Mouse (Mus musculus): ENCODE measurements around the gene Hpcal1. TPM values are rescaled to one million over a fixed set of nuclear protein-coding genes. Genes with fewer than 3 reads are reported as not detected.
"Not testable (repeated sequence)": the region's sequence is repeated elsewhere in the genome, so short reads cannot be mapped to it uniquely, and the experiment has no call there.

The Hpcal1 gene
- polyA plus RNA-seq, 1 experiment from 2014 or later: 57.6 TPM

DNA sequence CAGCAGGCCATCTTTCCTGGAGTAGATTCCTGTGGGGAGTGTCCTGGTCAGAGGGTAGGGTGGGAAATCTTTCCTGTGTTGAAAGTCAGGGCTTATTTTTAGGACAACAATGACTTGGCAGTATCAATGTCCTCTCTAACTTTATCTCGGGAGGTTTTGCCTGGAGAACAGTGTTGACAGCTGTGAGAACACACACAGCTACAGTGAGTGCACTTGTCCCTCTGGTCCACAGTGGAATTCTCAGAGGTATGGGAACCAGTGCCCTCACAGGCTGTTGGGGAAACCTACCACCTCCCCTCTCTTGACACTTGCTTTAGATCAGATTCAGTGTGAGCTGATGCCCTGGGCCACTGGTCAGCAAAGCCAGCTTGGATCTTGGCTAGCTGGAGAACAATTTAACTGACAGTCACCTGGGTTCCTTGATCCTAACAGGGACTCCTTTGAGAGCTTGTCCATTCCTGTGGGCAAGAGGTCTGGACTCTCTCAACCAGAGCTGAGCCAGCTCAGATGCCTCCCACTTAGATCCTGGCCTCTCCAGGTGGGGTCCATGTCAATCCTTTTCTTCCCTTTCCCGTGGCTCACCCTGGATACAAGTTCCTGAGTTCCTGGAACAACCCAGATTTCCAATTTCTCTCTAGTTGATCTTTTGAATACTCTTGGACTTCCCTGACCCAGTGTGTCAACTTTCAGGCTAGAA, 79.0 kb downstream of the Hpcal1 start:
- Histone ChIP-seq H3K27me3 (no peaks in the 10 kb centered on the region), H3K4me1 (peaks cover 18% of the 10 kb centered on the region), H3K9ac (no peak overlapping the region), H3K4me3 (no peak overlapping the region), H3K9me3 (no peaks in the 10 kb centered on the region), H3K4me2 (no peak overlapping the region), H3K36me3 (no peaks in the 10 kb centered on the region), H3K27ac (no peak overlapping the region)
- no peak for ATAC-seq (ENCODE audit: insufficient number of reproducible peaks, insufficient read depth, low FRiP score, low TSS enrichment, low read depth)
- 54% methylated on average over 2 of the region's 2 CpGs for WGBS

DNA sequence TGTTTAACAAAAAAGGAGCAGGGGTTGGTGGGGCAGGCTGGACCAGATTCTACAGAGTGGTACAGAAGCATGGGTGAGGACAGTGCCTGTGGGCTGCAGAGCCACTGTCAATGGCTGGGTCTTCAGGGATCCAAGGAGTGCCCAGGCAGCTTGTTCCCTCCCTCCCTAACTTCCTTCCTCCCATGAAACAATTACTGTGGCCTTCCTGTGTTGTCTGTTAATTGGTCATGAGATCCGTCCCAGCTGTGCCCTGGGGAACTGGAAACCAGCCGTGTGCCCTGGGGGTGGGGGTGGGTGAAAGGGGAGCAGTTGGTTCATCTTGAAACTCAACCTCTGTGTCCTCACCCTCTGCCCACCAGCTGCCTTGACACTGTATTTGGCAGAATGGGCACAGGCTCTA, 79.9 kb downstream of the Hpcal1 start:
- Histone ChIP-seq H3K4me3 (no peak overlapping the region), H3K27ac (no peak overlapping the region), H3K9ac (no peak overlapping the region), H3K4me1 (peaks cover 11% of the 10 kb centered on the region), H3K4me2 (no peak overlapping the region), H3K9me3 (no peaks in the 10 kb centered on the region), H3K36me3 (no peaks in the 10 kb centered on the region), H3K27me3 (no peaks in the 10 kb centered on the region)
- no peak for ATAC-seq (ENCODE audit: insufficient number of reproducible peaks, insufficient read depth, low FRiP score, low TSS enrichment, low read depth)
- 15% methylated on average over 2 of the region's 2 CpGs for WGBS

DNA sequence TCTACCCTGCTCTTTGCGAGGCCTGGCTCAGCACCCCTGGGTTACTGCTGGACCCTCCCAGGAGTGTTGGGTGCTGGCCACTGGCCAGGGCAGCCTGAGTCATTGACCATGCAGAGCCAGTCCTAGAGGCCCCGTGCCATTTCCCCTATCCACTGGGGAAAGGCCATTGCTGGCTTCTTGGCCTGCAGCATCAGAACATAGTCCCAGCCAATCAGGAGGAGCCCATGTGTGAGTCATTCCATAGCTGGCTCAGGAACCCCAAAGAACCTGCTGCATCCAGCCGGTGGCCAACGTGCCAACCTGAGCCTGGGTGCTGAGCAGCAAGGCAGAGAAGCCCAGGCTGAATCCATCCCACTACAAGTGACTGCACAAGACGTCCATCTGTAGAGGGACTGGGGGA, 83.1 kb downstream of the Hpcal1 start:
- peaks cover 11% of the 10 kb centered on the region; the same call in 1 of the 2 replicates for H3K4me1 ChIP-seq
- not testable (repeated sequence) for H3K27ac ChIP-seq; H3K9me3 ChIP-seq; H3K4me3 ChIP-seq; H3K36me3 ChIP-seq; H3K9ac ChIP-seq; ATAC-seq (ENCODE audit: insufficient number of reproducible peaks, insufficient read depth, low FRiP score, low TSS enrichment, low read depth); H3K4me2 ChIP-seq; H3K27me3 ChIP-seq
- WGBS: 82% methylated on average over 5 of the region's 5 CpGs

DNA sequence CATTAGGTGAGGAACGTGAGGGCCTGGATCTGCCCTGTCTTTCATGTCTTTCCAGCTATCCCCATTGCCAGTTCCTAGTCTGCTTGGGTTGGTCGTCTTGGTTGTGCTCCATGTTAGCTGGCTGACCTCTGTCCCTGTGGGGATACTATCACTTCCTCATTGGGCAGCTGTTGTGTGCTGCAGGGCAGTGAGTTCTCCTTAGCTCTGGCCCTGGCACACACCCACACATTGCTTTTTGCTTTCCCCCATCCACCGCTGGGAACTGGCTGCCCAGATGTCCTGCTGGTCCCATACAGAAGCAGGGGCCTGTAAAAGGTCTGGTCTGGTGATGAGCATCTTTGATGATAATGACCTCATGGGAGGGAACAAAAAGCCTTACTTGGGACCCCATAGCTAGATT, 84.2 kb downstream of the Hpcal1 start:
- not testable (repeated sequence) for H3K4me3 ChIP-seq; H3K27ac ChIP-seq; H3K9me3 ChIP-seq; H3K4me2 ChIP-seq; H3K36me3 ChIP-seq; H3K4me1 ChIP-seq; H3K27me3 ChIP-seq; ATAC-seq (ENCODE audit: insufficient number of reproducible peaks, insufficient read depth, low FRiP score, low TSS enrichment, low read depth); H3K9ac ChIP-seq
- WGBS: 70% methylated on average over 3 of the region's 3 CpGs

DNA sequence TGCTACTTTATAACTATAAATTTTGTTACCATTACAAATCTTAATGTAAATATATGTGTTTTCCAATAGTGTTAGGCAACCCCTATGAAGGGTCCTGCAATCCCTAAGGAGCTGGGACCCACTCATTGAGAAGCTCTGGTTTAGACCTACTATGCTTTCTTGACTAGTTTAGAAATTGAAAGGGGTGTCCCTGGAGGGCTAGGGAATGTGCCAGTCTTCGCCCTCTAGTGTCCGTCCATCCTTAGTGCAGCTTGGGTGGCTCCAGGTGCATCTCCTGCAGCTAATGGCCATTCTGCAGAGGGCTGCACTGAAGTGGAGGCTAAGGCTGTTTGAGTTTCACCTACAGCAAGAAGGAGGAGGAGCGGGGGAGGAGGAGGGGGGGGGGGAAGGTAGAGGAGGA, 87.7 kb downstream of the Hpcal1 start:
- H3K27ac ChIP-seq: no peak overlapping the region
- H3K4me3 ChIP-seq: no peak overlapping the region
- no peaks in the 10 kb centered on the region for H3K36me3 ChIP-seq
- H3K9ac ChIP-seq: no peak overlapping the region
- H3K9me3 ChIP-seq: no peaks in the 10 kb centered on the region
- no peak for ATAC-seq (ENCODE audit: insufficient number of reproducible peaks, insufficient read depth, low FRiP score, low TSS enrichment, low read depth)
- H3K4me1 ChIP-seq: 0 out of 2 replicates have a peak, but pooled peaks cover 2% of the 10 kb centered on the region
- no peak overlapping the region for H3K4me2 ChIP-seq
- WGBS: 14% methylated on average over 3 of the region's 3 CpGs
- H3K27me3 ChIP-seq: no peaks in the 10 kb centered on the region

DNA sequence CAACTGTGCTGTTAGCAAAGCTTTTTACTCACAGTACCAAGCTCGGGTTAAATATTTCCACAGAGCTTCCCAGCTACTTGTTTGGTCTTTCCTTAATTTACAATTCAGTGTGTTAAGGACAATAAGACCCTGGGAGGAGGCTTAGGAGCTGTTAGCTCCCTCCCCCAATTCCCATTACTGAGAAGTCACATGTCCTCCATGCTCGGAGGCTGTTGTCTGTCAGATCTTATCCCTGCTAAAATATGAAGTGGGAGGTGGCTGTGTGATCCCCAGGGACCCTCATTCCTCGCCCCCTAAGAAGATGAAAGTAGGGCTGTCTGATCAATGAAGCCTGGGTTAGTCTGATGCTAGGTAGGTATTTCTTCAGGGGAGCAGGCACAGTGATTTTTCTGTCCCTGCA, 88.4 kb downstream of the Hpcal1 start:
- no peak for ATAC-seq (ENCODE audit: insufficient number of reproducible peaks, insufficient read depth, low FRiP score, low TSS enrichment, low read depth)
- H3K27ac ChIP-seq: no peak overlapping the region
- WGBS: 26% methylated on average over 3 of the region's 3 CpGs

DNA sequence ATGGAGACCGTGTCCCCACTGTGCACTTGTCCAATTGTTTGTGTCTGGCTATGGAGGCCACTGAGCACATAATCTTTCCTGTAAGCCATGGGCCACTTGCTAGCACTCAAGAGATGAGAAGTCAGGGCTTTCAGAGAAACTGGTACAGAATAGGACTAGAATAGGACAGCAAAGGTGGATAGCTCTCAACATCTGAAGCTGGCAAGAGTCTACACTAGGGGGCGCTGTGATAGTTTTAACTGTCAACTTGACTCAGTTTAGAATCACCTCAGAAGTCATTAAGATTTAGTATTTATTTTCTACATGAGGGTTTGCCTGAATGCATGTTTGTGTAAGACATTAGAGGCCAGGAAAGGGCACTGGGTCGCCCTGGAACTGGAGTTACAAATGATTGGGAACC, 98.8 kb downstream of the Hpcal1 start:
- H3K4me3 ChIP-seq: no peak overlapping the region
- no peaks in the 10 kb centered on the region for H3K9me3 ChIP-seq
- 56% methylated on average over 3 of the region's 3 CpGs for WGBS
- H3K9ac ChIP-seq: no peak overlapping the region
- H3K4me1 ChIP-seq: no peaks in the 10 kb centered on the region
- no peak for ATAC-seq (ENCODE audit: insufficient number of reproducible peaks, insufficient read depth, low FRiP score, low TSS enrichment, low read depth)
- no peak overlapping the region for H3K27ac ChIP-seq
- no peaks in the 10 kb centered on the region for H3K27me3 ChIP-seq
- H3K4me2 ChIP-seq: no peak overlapping the region
- peaks cover 17% of the 10 kb centered on the region for H3K36me3 ChIP-seq

More for the DNA sequence above, 88.4 kb downstream of the Hpcal1 start:
- no peaks in the 10 kb centered on the region for H3K9me3 ChIP-seq
- H3K4me3 ChIP-seq: no peak overlapping the region
- no peak overlapping the region for H3K4me2 ChIP-seq
- no peaks in the 10 kb centered on the region for H3K36me3 ChIP-seq
- H3K9ac ChIP-seq: no peak overlapping the region
- 0 out of 2 replicates have a peak, but pooled peaks cover 2% of the 10 kb centered on the region for H3K4me1 ChIP-seq
- H3K27me3 ChIP-seq: no peaks in the 10 kb centered on the region

DNA sequence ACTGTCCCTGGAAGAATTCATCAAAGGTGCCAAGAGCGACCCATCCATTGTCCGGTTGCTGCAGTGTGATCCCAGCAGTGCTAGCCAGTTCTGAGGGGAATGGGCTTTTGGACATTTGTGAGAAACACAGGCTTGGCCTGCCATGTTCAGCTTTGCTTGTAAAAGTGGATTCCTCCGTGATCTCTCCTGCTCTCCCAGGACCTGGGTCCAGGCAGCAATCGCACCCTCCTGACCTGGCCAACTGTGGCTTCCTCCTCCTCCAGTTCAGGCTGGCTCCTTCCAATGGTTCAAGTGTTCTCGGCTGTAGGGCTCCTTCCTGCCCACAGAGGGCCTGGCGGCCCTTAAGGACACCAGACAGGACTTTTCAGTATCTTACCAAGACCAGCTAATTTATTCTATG, 100.5 kb downstream of the Hpcal1 start:
- H3K4me1 ChIP-seq: no peaks in the 10 kb centered on the region
- no peak overlapping the region for H3K4me2 ChIP-seq
- peaks cover 15% of the 10 kb centered on the region for H3K36me3 ChIP-seq
- no peaks in the 10 kb centered on the region for H3K27me3 ChIP-seq
- no peak for ATAC-seq (ENCODE audit: insufficient number of reproducible peaks, insufficient read depth, low FRiP score, low TSS enrichment, low read depth)
- H3K9ac ChIP-seq: no peak overlapping the region
- no peak overlapping the region for H3K27ac ChIP-seq
- H3K9me3 ChIP-seq: no peaks in the 10 kb centered on the region
- WGBS: 93% methylated on average over 6 of the region's 6 CpGs
- no peak overlapping the region for H3K4me3 ChIP-seq

DNA sequence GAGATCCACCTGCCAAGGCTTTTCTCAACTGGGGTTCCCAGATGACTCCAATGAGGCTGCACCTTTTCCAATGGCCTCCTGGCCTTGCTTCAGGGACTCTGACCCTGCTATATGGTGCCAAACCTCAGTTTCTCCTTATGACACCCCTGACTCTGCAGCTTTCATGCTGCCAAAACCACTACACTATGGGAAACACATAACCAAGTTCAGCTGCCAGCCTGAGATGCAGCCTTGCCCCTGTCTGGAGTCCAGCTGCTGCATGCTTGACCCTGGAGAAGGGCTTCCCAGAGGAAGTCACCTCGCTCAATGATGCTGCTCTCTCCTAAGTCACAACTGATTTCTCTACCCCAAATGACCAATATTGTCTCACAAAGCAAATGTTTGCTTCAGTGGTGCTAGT, 102.1 kb downstream of the Hpcal1 start:
- ATAC-seq (ENCODE audit: insufficient number of reproducible peaks, insufficient read depth, low FRiP score, low TSS enrichment, low read depth): no peak
- Histone ChIP-seq H3K4me1 (no peaks in the 10 kb centered on the region), H3K27ac (no peak overlapping the region), H3K4me2 (no peak overlapping the region), H3K27me3 (no peaks in the 10 kb centered on the region), H3K9me3 (no peaks in the 10 kb centered on the region), H3K4me3 (no peak overlapping the region), H3K9ac (no peak overlapping the region), H3K36me3 (peaks cover 5% of the 10 kb centered on the region; the same call in 1 of the 2 replicates)
- WGBS: 97% methylated on average over 1 of the region's 1 CpGs

DNA sequence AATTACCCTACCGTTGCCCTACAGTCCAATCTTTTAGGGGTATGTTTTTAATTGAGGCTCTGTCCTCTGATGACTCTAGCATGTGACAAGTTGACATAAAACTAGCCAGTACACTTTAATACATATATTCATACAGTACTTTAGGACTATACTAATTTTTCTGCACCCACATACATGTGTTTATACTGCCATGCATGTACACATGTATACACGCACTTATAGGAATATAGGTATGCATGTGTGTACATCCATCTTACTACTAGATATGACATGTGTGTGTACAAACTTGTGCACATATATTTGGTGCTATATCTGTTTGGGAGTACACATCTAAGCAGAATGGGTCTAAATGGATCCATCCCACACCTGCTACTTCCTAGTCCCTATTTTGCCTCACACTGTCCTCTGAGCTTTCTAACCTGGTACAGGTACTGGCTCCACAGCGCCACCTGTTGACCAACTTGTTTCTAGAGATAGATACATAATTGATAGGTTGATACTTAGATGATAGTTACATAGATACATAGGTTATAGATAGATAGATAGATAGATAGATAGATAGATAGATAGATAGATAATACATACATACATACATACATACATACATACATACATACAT, 105.1 kb downstream of the Hpcal1 start:
- 57% methylated on average over 3 of the region's 3 CpGs for WGBS
- Histone ChIP-seq H3K9me3 (no peaks in the 10 kb centered on the region), H3K4me3 (no peak overlapping the region), H3K36me3 (peaks cover 5% of the 10 kb centered on the region; the same call in 1 of the 2 replicates), H3K27ac (no peak overlapping the region), H3K9ac (no peak overlapping the region), H3K4me2 (no peak overlapping the region), H3K4me1 (no peaks in the 10 kb centered on the region), H3K27me3 (no peaks in the 10 kb centered on the region)
- no peak for ATAC-seq (ENCODE audit: insufficient number of reproducible peaks, insufficient read depth, low FRiP score, low TSS enrichment, low read depth)

DNA sequence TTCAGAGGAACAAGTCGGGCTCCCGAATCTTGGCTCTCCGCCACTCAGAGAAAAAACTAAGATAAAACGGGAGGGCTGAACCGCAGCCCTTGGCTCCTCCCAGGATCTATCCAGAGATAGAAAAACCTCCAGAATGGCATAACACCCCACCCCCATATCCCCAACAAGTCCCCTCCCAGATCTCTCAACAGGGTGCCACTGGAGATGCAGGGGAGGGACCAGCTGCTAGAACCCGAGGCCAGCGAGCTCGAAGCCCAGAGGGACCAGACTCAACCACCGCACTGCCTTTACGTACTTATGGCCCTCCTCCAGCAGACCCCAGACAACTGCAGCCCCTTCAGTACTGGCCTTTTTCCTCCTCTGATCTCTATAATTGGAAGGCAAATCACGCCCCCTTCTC, 107.6 kb downstream of the Hpcal1 start:
- H3K36me3 ChIP-seq; H3K9me3 ChIP-seq; H3K9ac ChIP-seq; H3K4me1 ChIP-seq; H3K27me3 ChIP-seq; H3K4me2 ChIP-seq; H3K4me3 ChIP-seq; ATAC-seq (ENCODE audit: insufficient number of reproducible peaks, insufficient read depth, low FRiP score, low TSS enrichment, low read depth); H3K27ac ChIP-seq: not testable (repeated sequence)
- 89% methylated on average over 11 of the region's 11 CpGs for WGBS

DNA sequence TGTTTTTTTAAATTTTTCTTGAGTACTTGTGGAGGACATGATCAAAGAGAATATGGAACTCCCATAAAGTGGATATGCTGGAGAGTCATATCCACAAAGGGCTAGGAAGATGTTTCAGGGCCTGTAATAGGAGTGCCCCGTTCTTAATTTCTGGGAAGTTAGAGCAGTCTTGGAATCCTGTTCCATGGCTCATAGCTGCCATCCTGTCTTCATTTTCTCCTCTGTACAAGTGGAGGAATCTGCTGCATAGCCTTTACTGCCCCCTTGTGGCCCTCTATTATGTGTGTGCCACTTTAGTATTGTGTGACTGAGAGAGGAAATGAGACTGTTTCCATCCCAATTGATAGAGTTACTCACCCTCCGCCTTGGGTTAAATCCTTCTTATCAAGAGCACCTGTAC, 117.9 kb downstream of the Hpcal1 start:
- no peak overlapping the region for H3K9ac ChIP-seq
- WGBS: 23% methylated on average over 2 of the region's 2 CpGs
- H3K27me3 ChIP-seq: no peaks in the 10 kb centered on the region
- H3K36me3 ChIP-seq: no peaks in the 10 kb centered on the region
- no peak overlapping the region for H3K4me3 ChIP-seq
- no peak for ATAC-seq (ENCODE audit: insufficient number of reproducible peaks, insufficient read depth, low FRiP score, low TSS enrichment, low read depth)
- no peak overlapping the region for H3K27ac ChIP-seq
- H3K4me1 ChIP-seq: 0 out of 2 replicates have a peak, but pooled peaks cover 3% of the 10 kb centered on the region
- no peak overlapping the region for H3K4me2 ChIP-seq
- H3K9me3 ChIP-seq: no peaks in the 10 kb centered on the region

Measured in embryonic facial prominence, embryonic 13.5 days (tissue).